In the genomic region with DNA sequence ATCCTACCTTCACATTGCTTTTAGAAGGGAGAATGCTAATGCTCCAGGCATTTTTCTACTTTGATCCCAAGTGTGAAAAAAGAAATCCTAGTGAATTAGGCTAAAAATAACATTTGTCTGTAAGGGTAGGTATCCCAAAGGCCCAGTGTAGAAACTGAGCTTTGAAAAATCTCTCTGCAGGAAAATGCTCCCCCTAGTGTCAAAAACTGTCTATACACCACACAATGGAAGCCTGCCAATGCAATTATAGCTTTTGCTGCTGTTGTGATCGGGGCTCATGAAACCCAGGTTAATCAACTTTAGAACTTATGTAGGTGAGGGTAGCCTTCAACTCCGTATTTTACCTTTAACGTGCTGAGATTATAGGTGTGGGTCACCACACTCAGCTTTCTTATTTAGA, we compare ENCODE assay signal across 8 mouse cellular contexts. TPM values are rescaled to one million over a fixed set of nuclear protein-coding genes. Genes with fewer than 3 reads are reported as not detected.
DNase-seq lines count a peak whose midpoint lies in the region; ATAC-seq and TF ChIP-seq lines count a peak whose summit lies in the region.

No protein-coding gene starts in this region.

- peaks cover 15% of the 10 kb centered on the region for H3K36me3 ChIP-seq in liver, adult 2 months (ENCODE audit: control insufficient read depth, insufficient read depth, low read length)
- peaks cover 34% of the 10 kb centered on the region for H3K36me3 ChIP-seq in liver, embryonic 12.5 days
- peaks cover 4 to 23% of the 10 kb centered on the region in 2 experiments for H3K36me3 ChIP-seq in MEL (ENCODE audit: control insufficient read depth in 1 of 2, insufficient read depth in 2 of 2, low read length in 2 of 2)
- no peaks in the 10 kb centered on the region for H3K36me3 ChIP-seq in midbrain, embryonic 13.5 days

- 4% methylated on average over 3 of the region's 3 CpGs for WGBS in liver, adult 2 months
- 32% methylated on average over 3 of the region's 3 CpGs for WGBS in liver, embryonic 12.5 days (ENCODE audit: insufficient replicate concordance)
- 48% methylated on average over 3 of the region's 3 CpGs for WGBS in midbrain, embryonic 13.5 days

- 0 out of 4 replicates have a peak, but pooled peaks of 1 of the 2 experiments have one; percentile 13 for TF ChIP-seq EP300 in MEL (IDR thresholded peaks at IDR 0.05; ENCODE audit: low read depth in 1 of 2, low read length in 2 of 2)

- H3K27ac ChIP-seq in liver, adult 2 months (replicated peaks; ENCODE audit: insufficient read depth, low read depth, low read length): peak overlapping the region; percentile 52; the same call in 1 of the 2 replicates
- H3K27ac ChIP-seq in liver, embryonic 12.5 days: no peak overlapping the region
- H3K27ac ChIP-seq in MEL (ENCODE audit: control insufficient read depth, low read depth, low read length): no peak overlapping the region
- H3K27ac ChIP-seq in midbrain, embryonic 13.5 days: no peak overlapping the region

- TF ChIP-seq POLR2A in liver, adult 2 months (IDR thresholded peaks at IDR 0.05; ENCODE audit: extremely low read depth, insufficient read depth, low read length): no peak
- TF ChIP-seq POLR2A in MEL (IDR thresholded peaks at IDR 0.05; ENCODE audit: control insufficient read depth in 1 of 2, insufficient read depth in 1 of 2, low read depth in 1 of 2, low read length in 2 of 2, poor library complexity in 1 of 2): no peak

- H3K9ac ChIP-seq in liver, adult 2 months (ENCODE audit: low read depth, low read length): no peak overlapping the region; the same call in 1 of the 2 replicates
- no peak overlapping the region for H3K9ac ChIP-seq in liver, embryonic 12.5 days
- H3K9ac ChIP-seq in MEL (ENCODE audit: control insufficient read depth, low read depth, low read length, poor library complexity, severe bottlenecking): no peak overlapping the region
- H3K9ac ChIP-seq in midbrain, embryonic 13.5 days (replicated peaks): no peak overlapping the region

- DNase-seq in liver, adult 2 months (ENCODE audit: extremely low read depth, low read depth, low spot score): peak; percentile 72
- peak; percentile 85 for DNase-seq in MEL (ENCODE audit: low read depth, low spot score)
- peak; percentile 72 for DNase-seq in c-Kit-positive CD71-negative TER-119-negative erythroid progenitor cells, embryonic 14.5 days (ENCODE audit: low read depth)
- DNase-seq in layer of hippocampus, adult 9-10 months (ENCODE audit: low spot score): peak; percentile 51
- DNase-seq in natural killer cell, adult 2 months (ENCODE audit: low spot score in 2 of 2): peak; percentile 64 to 65

- no peak for ATAC-seq in liver, embryonic 12.5 days
- ATAC-seq in granulocyte monocyte progenitor cell, adult 5-6 weeks (replicated peaks; ENCODE audit: poor library complexity, severe bottlenecking): peak; percentile 49; the same call in 1 of the 2 replicates
- ATAC-seq in midbrain, embryonic 13.5 days: no peak

- TF ChIP-seq CTCF in liver, adult 2 months (IDR thresholded peaks at IDR 0.05; ENCODE audit: low read depth, low read length): peak; percentile 62
- peak; percentile 42 to 97 (median 80) for TF ChIP-seq CTCF in MEL (IDR thresholded peaks at IDR 0.05 in 2 of 3, conservative IDR thresholded peaks at IDR 0.05 in 1 of 3; ENCODE audit: control insufficient read depth in 1 of 3, insufficient read depth in 1 of 3, low read depth in 2 of 3, low read length in 3 of 3, poor library complexity in 1 of 3, severe bottlenecking in 1 of 3)

- H3K4me2 ChIP-seq in liver, embryonic 12.5 days: no peak overlapping the region
- H3K4me2 ChIP-seq in midbrain, embryonic 13.5 days (replicated peaks): no peak overlapping the region

- no peak overlapping the region for H3K4me3 ChIP-seq in liver, adult 2 months (ENCODE audit: insufficient read depth, low read depth, low read length)
- H3K4me3 ChIP-seq in liver, embryonic 12.5 days: no peak overlapping the region
- no peak overlapping the region for H3K4me3 ChIP-seq in MEL (ENCODE audit: control insufficient read depth in 1 of 2, insufficient read depth in 1 of 2, low read depth in 2 of 2, low read length in 2 of 2)
- no peak overlapping the region for H3K4me3 ChIP-seq in midbrain, embryonic 13.5 days (replicated peaks)

- no peaks in the 10 kb centered on the region for H3K9me3 ChIP-seq in liver, embryonic 12.5 days (replicated peaks)
- H3K9me3 ChIP-seq in MEL (replicated peaks; ENCODE audit: insufficient read depth, low read length): no peaks in the 10 kb centered on the region
- no peaks in the 10 kb centered on the region for H3K9me3 ChIP-seq in midbrain, embryonic 13.5 days

- TF ChIP-seq RAD21 in MEL (IDR thresholded peaks at IDR 0.05; ENCODE audit: low read depth, low read length): peak; percentile 94

- peaks cover 2% of the 10 kb centered on the region; the same call in 1 of the 2 replicates for H3K4me1 ChIP-seq in liver, adult 2 months (ENCODE audit: control insufficient read depth, insufficient read depth, low read length)
- peaks cover 32% of the 10 kb centered on the region for H3K4me1 ChIP-seq in liver, embryonic 12.5 days
- peaks cover 10 to 23% of the 10 kb centered on the region in 2 experiments for H3K4me1 ChIP-seq in MEL (ENCODE audit: control insufficient read depth in 1 of 2, insufficient read depth in 2 of 2, low read length in 2 of 2)
- no peaks in the 10 kb centered on the region for H3K4me1 ChIP-seq in midbrain, embryonic 13.5 days (replicated peaks)

- no peaks in the 10 kb centered on the region for H3K27me3 ChIP-seq in liver, adult 2 months (ENCODE audit: control insufficient read depth, insufficient read depth, low read length)
- H3K27me3 ChIP-seq in liver, embryonic 12.5 days (replicated peaks): no peaks in the 10 kb centered on the region
- no peaks in the 10 kb centered on the region for H3K27me3 ChIP-seq in MEL (ENCODE audit: control insufficient read depth in 1 of 2, insufficient read depth in 2 of 2, low read length in 2 of 2)
- H3K27me3 ChIP-seq in midbrain, embryonic 13.5 days: no peaks in the 10 kb centered on the region

- H3K79me2 ChIP-seq in liver, adult 2 months (ENCODE audit: control insufficient read depth, insufficient read depth, low read length): no peaks in the 10 kb centered on the region; the same call in 1 of the 2 replicates
- H3K79me2 ChIP-seq in MEL (ENCODE audit: control insufficient read depth, insufficient read depth, low read length, poor library complexity): no peaks in the 10 kb centered on the region; the same call in 1 of the 2 replicates

TF ChIP-seq in MEL, 35 proteins besides CTCF, POLR2A, EP300 and RAD21 (continues in another document):
- TF ChIP-seq KAT2A (conservative IDR thresholded peaks at IDR 0.05; ENCODE audit: low read depth, low read length) (0 out of 2 replicates have a peak, but pooled peaks have one; percentile 29), HCFC1 (IDR thresholded peaks at IDR 0.05; ENCODE audit: low read depth, low read length) (0 out of 2 replicates have a peak, but pooled peaks have one; percentile 54), UBTF (IDR thresholded peaks at IDR 0.05; ENCODE audit: borderline replicate concordance, insufficient read depth, low read depth, low read length) (no peak), GATA1 (IDR thresholded peaks at IDR 0.05; ENCODE audit: low read depth, low read length) (no peak), GABPA (IDR thresholded peaks at IDR 0.05; ENCODE audit: low read depth, low read length) (no peak), CHD1 (IDR thresholded peaks at IDR 0.05; ENCODE audit: low read depth, low read length) (no peak), ELF1 (IDR thresholded peaks at IDR 0.05; ENCODE audit: low read depth, low read length) (peak; percentile 41; the same call in 1 of the 2 replicates), MAX (IDR thresholded peaks at IDR 0.05; ENCODE audit: low read length) (0 out of 2 replicates have a peak, but pooled peaks have one; percentile 25), MXI1 (IDR thresholded peaks at IDR 0.05; ENCODE audit: low read depth, low read length) (peak; percentile 50), MYB (IDR thresholded peaks at IDR 0.05; ENCODE audit: low read depth, low read length) (no peak), RCOR1 (IDR thresholded peaks at IDR 0.05; ENCODE audit: low read depth, low read length) (peak; percentile 51; the same call in 1 of the 2 replicates), TBP (IDR thresholded peaks at IDR 0.05; ENCODE audit: low read depth, low read length) (no peak), ZNF384 (IDR thresholded peaks at IDR 0.05; ENCODE audit: low read depth, low read length) (peak; percentile 52; the same call in 1 of the 2 replicates), ZMIZ1 (IDR thresholded peaks at IDR 0.05; ENCODE audit: low read depth, low read length) (no peak), ETS1 (IDR thresholded peaks at IDR 0.05; ENCODE audit: low read depth, low read length) (peak; percentile 33; the same call in 1 of the 2 replicates), NRF1 (IDR thresholded peaks at IDR 0.05; ENCODE audit: insufficient read depth, low read depth, low read length, poor library complexity, severe bottlenecking) (no peak), TCF12 (IDR thresholded peaks at IDR 0.05; ENCODE audit: low read depth, low read length) (no peak), SMC3 (IDR thresholded peaks at IDR 0.05; ENCODE audit: low read depth, low read length) (peak; percentile 99)

RNA-seq across cellular contexts. Expression of a gene that starts 30.2 kb away (rescaled TPM):
- total RNA-seq in liver, adult 2 months (2014; rRNA removed): 91.9 and 93.6 TPM in 2 replicates
- polyA plus RNA-seq in liver, adult 2 months (2012; rRNA removed): 37.8 and 43.6 TPM in 2 replicates
- polyA plus RNA-seq in liver, embryonic 12.5 days (2016; fragmentation: Nextera tagmentation; extraction: Ambion mirVana): 102 and 110 TPM in 2 replicates
- total RNA-seq in MEL (2012; rRNA removed): 61.8 and 64.4 TPM in 2 replicates
- polyA plus RNA-seq in MEL (2012; ENCODE audit: insufficient read depth in 1 of 2, insufficient read length in 2 of 2, low read depth in 1 of 2, low replicate concordance in 2 of 2, missing spikeins in 1 of 2): 10 to 100 TPM in 1 of 2 experiments, not detected in 1; 94.9 TPM
- 61.1 and 83.8 TPM in 2 replicates for total RNA-seq in granulocyte monocyte progenitor cell, adult 5-6 weeks (2014; fragmentation: Nextera tagmentation)
- total RNA-seq in granulocyte monocyte progenitor cell, adult 5-6 weeks (2017): 79.1 and 105 TPM in 2 replicates
- 93.5 and 102 TPM in 2 replicates for polyA plus RNA-seq in midbrain, embryonic 13.5 days (2015; fragmentation: Nextera tagmentation; extraction: Ambion mirVana)

RNA-seq across cellular contexts. Expression of a gene that starts 30.3 kb away (rescaled TPM):
- 8.1 and 9.2 TPM in 2 replicates for total RNA-seq in liver, adult 2 months (2014; rRNA removed)
- polyA plus RNA-seq in liver, adult 2 months (2012; rRNA removed): 5.0 and 5.2 TPM in 2 replicates
- polyA plus RNA-seq in liver, embryonic 12.5 days (2016; fragmentation: Nextera tagmentation; extraction: Ambion mirVana): 26.1 and 26.8 TPM in 2 replicates
- total RNA-seq in MEL (2012; rRNA removed): 37.3 and 40.3 TPM in 2 replicates
- polyA plus RNA-seq in MEL (2012; ENCODE audit: insufficient read depth in 1 of 2, insufficient read length in 2 of 2, low read depth in 1 of 2, low replicate concordance in 2 of 2, missing spikeins in 1 of 2): 10 to 100 TPM in 1 of 2 experiments, not detected in 1; 30.0 TPM
- total RNA-seq in granulocyte monocyte progenitor cell, adult 5-6 weeks (2014; fragmentation: Nextera tagmentation): 21.5 and 27.7 TPM in 2 replicates
- total RNA-seq in granulocyte monocyte progenitor cell, adult 5-6 weeks (2017): 20.7 and 29.3 TPM in 2 replicates
- polyA plus RNA-seq in midbrain, embryonic 13.5 days (2015; fragmentation: Nextera tagmentation; extraction: Ambion mirVana): 37.4 and 38.5 TPM in 2 replicates
